ENCODE assay signal across 9 mouse cellular contexts in the genomic region with DNA sequence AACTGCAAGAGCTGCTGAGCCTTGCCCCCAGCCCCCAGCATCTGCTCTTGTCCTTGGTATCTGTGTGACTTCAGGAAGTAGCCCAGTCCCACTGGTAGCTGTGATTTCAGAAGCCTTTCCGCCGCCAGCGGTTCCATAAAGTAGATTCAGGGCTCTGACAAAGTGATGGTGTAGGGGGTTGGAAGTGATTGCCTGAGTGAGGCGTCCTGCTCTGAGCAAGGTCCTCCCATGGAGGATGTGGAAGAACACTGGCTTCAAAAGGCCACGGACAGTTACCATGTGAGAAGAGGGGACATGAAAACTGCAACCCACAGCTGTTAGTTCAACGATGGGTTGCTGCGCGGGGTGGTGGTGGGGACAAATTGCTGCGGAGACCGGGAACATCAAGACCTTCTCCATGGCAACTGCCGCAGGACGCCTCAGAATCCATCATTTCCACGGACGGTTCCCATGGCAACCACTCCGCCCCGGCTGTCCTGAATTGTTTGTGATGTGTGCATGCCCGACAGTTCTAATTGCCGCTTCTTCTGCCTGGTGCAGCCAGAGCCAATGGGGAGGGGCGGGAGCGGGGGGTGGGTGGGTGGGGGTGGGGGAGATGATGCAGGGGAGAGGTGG. TPM values are rescaled to one million over a fixed set of nuclear protein-coding genes. Genes with fewer than 3 reads are reported as not detected.
DNase-seq lines count a peak whose midpoint lies in the region; ATAC-seq lines count a peak whose summit lies in the region.
"Had no signal": no experiment of that assay in that cellular context is flagged by ENCODE, and none has a peak within 500 bp of the region (broad histone marks: within the 10 kb centered on the region; RNA-seq: fewer than 3 reads in every experiment).

No protein-coding gene starts in this region.

- 2% methylated on average over 20 of the region's 20 CpGs for WGBS in kidney, embryonic 14.5 days
- WGBS in embryonic facial prominence, embryonic 12.5 days = 9% methylated on average over 18 of the region's 20 CpGs
- 3% methylated on average over 18 of the region's 20 CpGs for WGBS in midbrain, embryonic 12.5 days

- DNase-seq in kidney, postnatal 10 days = peak; percentile 27
- peak; percentile 92 to 98 for DNase-seq in layer of hippocampus, adult 18-20 months (ENCODE audit: low spot score in 2 of 2)
- no peak for DNase-seq in gastrocnemius, postnatal 25 days
- DNase-seq in gastrocnemius, postnatal 10 days = no peak
- DNase-seq in thymus, postnatal 4 days = no peak

- H3K9me3 ChIP-seq in kidney, embryonic 14.5 days (ENCODE audit: control insufficient read depth, low read length) = peaks cover 12% of the 10 kb centered on the region
- no peaks in the 10 kb centered on the region for H3K9me3 ChIP-seq in embryonic facial prominence, embryonic 12.5 days
- H3K9me3 ChIP-seq in midbrain, embryonic 12.5 days = peaks cover 11% of the 10 kb centered on the region; the same call in 1 of the 2 replicates

- no peak overlapping the region for H3K9ac ChIP-seq in kidney, embryonic 14.5 days (ENCODE audit: low read depth, low read length)
- H3K9ac ChIP-seq in embryonic facial prominence, embryonic 12.5 days = no peak overlapping the region
- peak overlapping the region; percentile 43 for H3K9ac ChIP-seq in midbrain, embryonic 12.5 days (replicated peaks)

- H3K36me3 ChIP-seq in kidney, embryonic 14.5 days (ENCODE audit: control insufficient read depth, insufficient read depth, low read length) = no peaks in the 10 kb centered on the region
- no peaks in the 10 kb centered on the region for H3K36me3 ChIP-seq in embryonic facial prominence, embryonic 12.5 days
- H3K36me3 ChIP-seq in midbrain, embryonic 12.5 days = 0 out of 2 replicates have a peak, but pooled peaks cover 7% of the 10 kb centered on the region

- no peak overlapping the region for H3K4me3 ChIP-seq in kidney, embryonic 14.5 days (ENCODE audit: low read length)
- 0 out of 2 replicates have a peak overlapping the region, but pooled peaks have one; percentile 13 for H3K4me3 ChIP-seq in embryonic facial prominence, embryonic 12.5 days
- H3K4me3 ChIP-seq in midbrain, embryonic 12.5 days = peak overlapping the region; percentile 21

- H3K27ac ChIP-seq in kidney, embryonic 14.5 days (ENCODE audit: low read depth, low read length) = no peak overlapping the region
- H3K27ac ChIP-seq in embryonic facial prominence, embryonic 12.5 days = 0 out of 2 replicates have a peak overlapping the region, but pooled peaks have one; percentile 7
- H3K27ac ChIP-seq in midbrain, embryonic 12.5 days (replicated peaks) = peak overlapping the region; percentile 94

- no peak overlapping the region; the same call in 1 of the 2 replicates for H3K4me2 ChIP-seq in kidney, embryonic 14.5 days (replicated peaks; ENCODE audit: low read depth, low read length)
- peak overlapping the region; percentile 35 for H3K4me2 ChIP-seq in embryonic facial prominence, embryonic 12.5 days (replicated peaks)
- H3K4me2 ChIP-seq in midbrain, embryonic 12.5 days (replicated peaks) = peak overlapping the region; percentile 54

- H3K27me3 ChIP-seq in kidney, embryonic 14.5 days (ENCODE audit: control insufficient read depth, insufficient read depth, low read length) = peaks cover 21% of the 10 kb centered on the region
- H3K27me3 ChIP-seq in embryonic facial prominence, embryonic 12.5 days = peaks cover 26% of the 10 kb centered on the region
- peaks cover 40% of the 10 kb centered on the region for H3K27me3 ChIP-seq in midbrain, embryonic 12.5 days

- H3K4me1 ChIP-seq in kidney, embryonic 14.5 days (ENCODE audit: control insufficient read depth, insufficient read depth, low read length) = peaks cover 18% of the 10 kb centered on the region
- peaks cover 31% of the 10 kb centered on the region for H3K4me1 ChIP-seq in embryonic facial prominence, embryonic 12.5 days
- peaks cover 40% of the 10 kb centered on the region for H3K4me1 ChIP-seq in midbrain, embryonic 12.5 days

- ATAC-seq in kidney, embryonic 14.5 days (ENCODE audit: low FRiP score, low TSS enrichment) = no peak
- no peak for ATAC-seq in embryonic facial prominence, embryonic 12.5 days (ENCODE audit: insufficient number of reproducible peaks, insufficient read depth, low FRiP score, low TSS enrichment)
- ATAC-seq in midbrain, embryonic 12.5 days (ENCODE audit: low FRiP score, low read depth) = peak; percentile 82

RNA-seq across cellular contexts. Expression of a gene that starts 51.1 kb away (rescaled TPM):
- not detected in 2 replicates for polyA plus RNA-seq in kidney, embryonic 14.5 days (2014; fragmentation: Nextera tagmentation; extraction: Ambion mirVana)
- not detected in 2 replicates for polyA plus RNA-seq in embryonic facial prominence, embryonic 12.5 days (2016; fragmentation: Nextera tagmentation; extraction: Ambion mirVana)
- total RNA-seq in layer of hippocampus, adult 18-20 months (2021) = not detected
- 0.43 TPM in 1 of 2 replicates, not detected in the other for polyA plus RNA-seq in midbrain, embryonic 12.5 days (2016; fragmentation: Nextera tagmentation; extraction: Ambion mirVana)
- not detected for total RNA-seq in gastrocnemius, postnatal 25 days (2021)
- total RNA-seq in gastrocnemius, postnatal 10 days (2021) = not detected
- total RNA-seq: MEL had no signal

Comparison
In these comparisons a context has a peak if more than half of its experiments do, and no peak if none do; other contexts are left out.
1. DNase-seq: peak in kidney, postnatal 10 days (single experiment) and layer of hippocampus, adult 18-20 months (2 of 2); none in gastrocnemius, postnatal 25 days (single experiment), gastrocnemius, postnatal 10 days (single experiment) and thymus, postnatal 4 days (single experiment).